Mouse (Mus musculus) adrenal gland (tissue): ENCODE measurements around the gene Tmsb4x.

Experiments
- intact Hi-C: fragments of 180-260 bp; cut with DNase I; formaldehyde crosslinking; loops from one replicate; pipeline ENCODE4 v1.15.1; 2025

Gene Tmsb4x

DNA sequence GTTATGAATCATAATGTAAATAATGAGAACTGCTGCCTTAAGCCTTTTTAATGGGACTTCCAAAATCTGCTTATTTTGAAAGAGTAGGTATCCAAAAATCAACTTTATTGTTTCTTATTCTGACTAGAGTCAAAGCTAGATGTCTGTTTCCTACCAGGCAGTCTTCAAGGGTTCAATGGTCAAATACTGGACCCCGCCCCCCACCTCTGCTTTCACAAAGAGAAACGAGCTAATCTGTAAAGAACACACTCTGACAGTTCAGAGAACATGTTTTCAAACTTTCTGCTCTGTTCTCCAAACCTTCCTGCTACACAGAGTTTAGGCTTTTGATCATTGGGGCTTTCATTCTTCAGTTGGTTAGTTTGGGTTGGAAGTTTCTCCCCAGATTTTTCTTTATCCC is 22.8 kb downstream of the Tmsb4x start:
- intact Hi-C loops, result no loop called here

DNA sequence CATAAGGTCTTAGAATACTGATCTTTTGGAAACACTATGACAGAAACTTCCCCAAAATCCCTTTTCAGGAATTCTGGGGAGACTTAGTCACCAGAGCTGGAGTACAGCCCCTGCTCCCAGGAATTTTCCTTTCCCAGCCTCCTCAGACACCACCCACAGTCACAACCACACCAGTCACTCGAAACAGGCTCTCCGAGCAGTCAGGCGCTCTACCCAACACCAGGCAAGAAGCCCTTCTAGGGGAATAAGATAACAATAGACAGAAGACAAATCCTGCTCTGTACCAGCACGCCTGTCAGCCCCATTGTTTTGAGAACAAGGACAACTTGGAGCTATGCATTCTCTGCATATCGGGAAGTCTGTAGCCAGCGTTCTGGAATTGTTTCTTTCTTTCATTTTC is 25.6 kb downstream of the Tmsb4x start:
- intact Hi-C loops, result no loop called here

DNA sequence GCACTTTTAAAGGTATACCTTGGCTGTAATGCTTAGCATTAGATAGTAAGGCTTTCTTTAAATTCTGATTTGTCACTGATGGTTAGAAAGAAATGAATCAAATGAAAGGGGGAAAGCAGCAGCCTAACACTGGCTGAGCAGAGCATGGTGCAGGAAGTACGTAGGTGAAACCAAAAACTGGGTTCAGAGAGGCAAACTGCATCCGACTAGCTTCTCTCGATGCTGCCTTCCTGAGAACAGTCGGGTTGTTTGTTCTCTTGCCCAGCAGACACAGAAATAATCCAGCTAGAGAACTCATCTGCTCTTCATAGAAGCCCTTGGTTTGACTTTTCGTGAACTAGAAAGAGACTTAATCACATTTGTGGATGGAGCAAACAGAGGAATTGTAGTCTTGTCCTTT is 26.7 kb downstream of the Tmsb4x start:
- intact Hi-C loops, result no loop called here

DNA sequence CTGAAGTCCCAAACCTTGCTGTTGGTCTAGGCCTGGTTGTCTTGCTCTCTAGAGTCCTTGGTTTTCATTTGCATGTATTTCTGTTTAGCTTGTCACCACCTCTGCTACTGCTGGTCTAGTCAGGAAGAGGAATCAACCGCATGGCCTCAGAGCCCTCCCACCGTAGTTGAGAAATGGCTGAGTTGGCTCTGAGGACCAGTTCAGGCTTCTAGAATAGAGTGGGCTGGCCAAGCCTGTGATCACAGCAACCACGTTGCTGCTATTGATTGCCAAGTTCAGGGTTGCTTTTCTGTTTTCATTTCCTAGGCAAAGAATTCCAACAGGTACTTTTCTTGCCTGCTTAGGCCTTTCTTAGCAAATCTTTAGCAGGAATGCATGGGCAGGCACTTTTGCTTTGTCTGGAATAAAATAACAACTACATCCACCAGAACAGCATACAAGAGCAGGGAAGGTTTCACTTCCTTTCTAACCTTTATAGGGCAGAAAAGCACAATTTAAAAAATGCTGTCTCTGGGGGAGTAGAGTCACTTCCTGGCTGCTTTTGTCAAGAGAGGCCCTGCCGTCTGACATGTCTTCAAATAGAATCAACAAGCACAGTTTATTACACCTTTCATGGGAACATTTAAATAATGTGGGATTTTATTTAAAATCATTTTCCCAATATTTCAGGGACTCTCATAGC is 29.0 kb downstream of the Tmsb4x start:
- intact Hi-C loops, result no loop called here

DNA sequence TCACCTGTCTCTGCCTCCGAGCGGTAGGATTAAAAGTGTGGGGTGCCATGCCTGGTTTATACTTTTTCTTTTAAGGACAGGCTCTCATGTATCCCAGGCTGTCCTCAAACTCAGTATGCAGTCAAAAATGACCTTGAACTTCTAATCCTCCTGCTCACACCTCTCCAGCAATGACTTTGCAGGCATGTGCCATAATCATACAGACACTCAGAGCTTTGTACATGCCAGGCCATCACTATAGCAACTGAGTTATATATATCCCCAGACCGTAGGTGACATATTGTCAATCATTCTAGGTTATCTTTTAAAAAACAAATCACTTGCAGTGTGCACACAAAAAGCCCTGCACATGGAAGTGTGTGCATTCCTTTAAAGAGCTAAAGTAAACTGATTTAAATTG is 29.6 kb downstream of the Tmsb4x start:
- intact Hi-C loops, result no loop called here

DNA sequence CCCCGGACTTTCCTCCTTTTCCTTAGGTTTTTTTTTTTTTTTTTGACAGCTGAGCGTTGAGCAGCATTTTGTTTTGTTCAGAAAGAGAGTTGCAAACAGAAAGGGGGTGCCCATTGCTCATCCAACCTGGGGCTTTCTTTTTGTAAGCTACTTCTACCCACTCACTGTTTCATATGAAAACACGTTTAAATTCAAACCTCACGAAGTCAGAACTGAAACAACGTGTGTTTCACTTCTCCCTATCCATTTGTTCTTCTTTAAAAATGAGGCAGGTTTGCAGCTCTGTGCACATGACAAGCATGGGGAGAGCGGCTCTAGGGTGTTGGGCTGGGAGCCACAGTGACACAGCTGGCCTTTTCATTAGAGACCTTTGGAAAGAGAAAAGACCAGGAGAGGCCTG is 33.8 kb downstream of the Tmsb4x start:
- intact Hi-C loops, result no loop called here

DNA sequence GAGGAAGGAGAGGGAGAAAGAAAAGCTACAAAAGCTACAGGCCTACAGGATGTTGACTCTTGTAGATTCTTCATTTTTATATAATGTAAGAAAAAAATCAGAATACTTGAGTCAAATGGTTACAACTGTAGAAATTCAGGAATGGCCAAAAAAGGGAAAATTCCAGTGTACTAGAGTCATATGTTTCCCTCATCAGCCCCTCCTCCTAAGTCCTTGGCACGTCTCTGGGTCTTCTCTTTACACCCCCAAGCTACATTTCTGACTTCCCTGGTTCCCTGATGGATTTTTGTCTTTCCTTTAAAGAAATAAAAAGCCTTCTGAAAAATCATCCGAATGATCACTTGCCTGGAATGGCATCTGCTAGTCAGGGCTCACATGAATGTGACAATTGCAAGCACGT is 34.8 kb downstream of the Tmsb4x start:
- intact Hi-C loops, result no loop called here

DNA sequence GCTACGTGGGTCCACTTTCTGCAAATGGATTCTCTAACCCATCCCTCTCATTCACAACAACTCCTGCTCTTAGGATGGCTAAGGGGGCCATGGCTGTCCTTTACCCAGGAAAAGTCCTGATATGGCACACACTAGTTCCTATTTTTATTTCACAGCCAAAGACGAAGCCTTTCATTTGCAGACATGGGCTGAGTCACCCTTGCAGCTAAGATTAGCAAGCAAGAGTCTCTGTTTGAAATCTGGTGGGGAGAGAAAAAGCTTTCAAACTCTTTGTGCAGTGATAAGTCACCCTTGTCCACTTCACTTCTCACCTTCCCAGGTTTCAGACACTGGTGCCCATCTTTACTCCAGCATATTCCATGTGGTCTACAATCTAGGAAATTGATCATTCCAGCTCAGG is 36.9 kb downstream of the Tmsb4x start:
- intact Hi-C loops, result no loop called here

DNA sequence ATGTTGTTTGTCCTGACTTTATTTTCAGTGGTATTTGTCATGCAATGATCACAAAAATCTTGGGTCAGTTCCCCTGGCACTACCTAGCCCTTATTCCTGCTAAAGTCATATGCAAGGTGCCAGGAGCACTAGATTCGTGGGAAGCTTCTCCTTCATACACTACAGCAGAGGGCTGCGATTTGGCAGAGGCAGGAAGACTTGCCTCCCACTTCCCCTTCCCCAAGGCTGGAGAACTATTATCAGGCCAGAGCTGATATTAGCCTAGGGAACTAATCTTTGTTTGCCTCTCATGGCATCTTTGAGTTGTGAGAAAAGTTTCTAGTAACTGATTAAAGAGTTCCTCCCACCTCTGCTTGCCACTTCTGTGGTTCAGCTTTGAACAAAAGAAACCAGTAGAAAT is 37.8 kb downstream of the Tmsb4x start:
- intact Hi-C loops, result no loop called here

DNA sequence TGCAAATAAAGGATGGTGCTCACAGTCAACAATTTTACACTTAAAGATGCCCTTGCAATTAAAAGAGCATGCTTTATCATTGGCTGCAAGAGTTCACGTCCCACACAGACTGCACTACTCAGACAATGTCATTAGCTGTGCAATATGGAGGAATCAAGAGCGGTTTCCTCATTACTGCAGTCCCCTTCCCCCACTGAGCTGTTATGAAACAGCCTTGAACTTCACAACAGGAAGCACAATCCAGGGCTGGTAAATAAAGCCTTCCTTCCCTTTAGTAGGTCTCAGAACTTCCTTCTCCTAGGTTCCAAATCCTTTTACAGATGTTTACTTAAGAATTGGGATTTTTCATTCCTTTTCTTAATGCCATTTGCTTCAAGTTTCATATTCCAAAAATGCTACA is 41.8 kb downstream of the Tmsb4x start:
- intact Hi-C loops, result no loop called here

DNA sequence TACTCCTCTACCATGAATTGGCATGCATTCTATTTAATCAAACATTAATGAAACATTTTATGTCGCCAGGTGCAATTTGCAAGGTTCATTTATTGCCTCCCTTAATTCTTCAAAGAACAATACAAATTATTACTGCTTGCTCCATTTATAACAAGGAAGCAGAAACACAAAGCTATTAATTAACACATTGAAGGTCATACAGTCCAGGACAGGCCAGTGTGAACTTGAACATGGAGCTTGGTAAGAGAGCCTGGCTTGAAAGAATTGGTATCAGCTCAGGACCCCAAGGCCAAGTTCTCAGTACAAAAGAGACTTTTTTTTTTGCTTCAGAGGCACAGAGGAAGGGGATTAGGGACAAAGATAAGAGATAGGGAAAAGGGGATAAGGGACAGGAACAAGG is 43.1 kb downstream of the Tmsb4x start:
- intact Hi-C loops, result no loop called here

DNA sequence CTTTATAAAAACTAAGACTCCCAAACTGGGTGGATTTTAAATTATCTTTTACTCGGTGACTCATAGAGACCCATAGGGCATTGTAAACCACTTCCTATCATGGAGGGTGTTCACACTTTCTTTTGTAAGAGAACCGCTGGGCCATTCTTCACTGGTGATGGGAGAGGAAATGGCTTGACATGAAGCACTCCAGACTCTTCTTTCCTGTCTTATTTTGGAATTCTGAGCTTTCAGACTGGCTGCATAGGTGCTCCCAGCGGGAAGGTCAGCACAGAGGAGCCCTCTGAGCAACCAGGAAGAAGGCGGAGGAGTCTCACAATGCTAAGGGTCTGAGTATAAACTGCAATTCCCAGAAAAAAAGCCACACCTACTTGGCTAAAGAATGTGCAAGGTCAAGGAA is 51.4 kb downstream of the Tmsb4x start:
- intact Hi-C loops, result no loop called here
